Mouse (Mus musculus): ENCODE measurements at regions not wholly inside any gene's neighbourhood (a gene's known extent, or its start where the extent isn't known, plus 50 kb on each side); places are given as distances from the start of the nearest gene placed in this dataset.

GRCm38 (mm10) chr15:38374786-38375185, 949.4 kb downstream of the 4930447A16Rik start:
- no peak overlapping the region for H3K27ac ChIP-seq (ENCODE audit: insufficient read depth, low read depth, low read length)
- 62% methylated on average over 6 of the region's 6 CpGs for WGBS
- TF ChIP-seq POLR2A (IDR thresholded peaks at IDR 0.05; ENCODE audit: insufficient read depth, low read depth, low read length) (no peak), CTCF (IDR thresholded peaks at IDR 0.05; ENCODE audit: insufficient read depth, low read depth, low read length) (no peak)
- peaks cover 10% of the 10 kb centered on the region for H3K4me1 ChIP-seq (ENCODE audit: control insufficient read depth, insufficient read depth, low read length)
- no peak overlapping the region for H3K4me3 ChIP-seq (ENCODE audit: insufficient read depth, low read depth, low read length)

- WGBS, result 88% methylated on average over 8 of the region's 8 CpGs
- Histone ChIP-seq H3K4me1 (ENCODE audit: control insufficient read depth, insufficient read depth, low read length) (peaks cover 15% of the 10 kb centered on the region), H3K27ac (ENCODE audit: insufficient read depth, low read depth, low read length) (no peak overlapping the region), H3K4me3 (ENCODE audit: insufficient read depth, low read depth, low read length) (no peak overlapping the region)
- no peak for TF ChIP-seq CTCF (IDR thresholded peaks at IDR 0.05; ENCODE audit: insufficient read depth, low read depth, low read length)
- TF ChIP-seq POLR2A (IDR thresholded peaks at IDR 0.05; ENCODE audit: insufficient read depth, low read depth, low read length), result no peak
Measured at GRCm38 (mm10) chr15:38378106-38378505, 952.8 kb downstream of the 4930447A16Rik start.

GRCm38 (mm10) chr15:38387617-38388016, 962.3 kb downstream of the 4930447A16Rik start:
- TF ChIP-seq POLR2A (IDR thresholded peaks at IDR 0.05; ENCODE audit: insufficient read depth, low read depth, low read length) (no peak), CTCF (IDR thresholded peaks at IDR 0.05; ENCODE audit: insufficient read depth, low read depth, low read length) (no peak)

GRCm38 (mm10) chr15:38388436-38388835, 963.1 kb downstream of the 4930447A16Rik start:
- TF ChIP-seq POLR2A (IDR thresholded peaks at IDR 0.05; ENCODE audit: insufficient read depth, low read depth, low read length), result no peak
- TF ChIP-seq CTCF (IDR thresholded peaks at IDR 0.05; ENCODE audit: insufficient read depth, low read depth, low read length), result no peak
- H3K4me3 ChIP-seq (ENCODE audit: insufficient read depth, low read depth, low read length), result no peak overlapping the region
- 84% methylated on average over 7 of the region's 7 CpGs for WGBS
- no peak overlapping the region for H3K27ac ChIP-seq (ENCODE audit: insufficient read depth, low read depth, low read length)
- peaks cover 38% of the 10 kb centered on the region for H3K4me1 ChIP-seq (ENCODE audit: control insufficient read depth, insufficient read depth, low read length)

More at GRCm38 (mm10) chr15:38387617-38388016, 962.3 kb downstream of the 4930447A16Rik start:
- H3K27ac ChIP-seq (ENCODE audit: insufficient read depth, low read depth, low read length), result no peak overlapping the region
- H3K4me3 ChIP-seq (ENCODE audit: insufficient read depth, low read depth, low read length), result no peak overlapping the region
- 52% methylated on average over 7 of the region's 7 CpGs for WGBS
- peaks cover 38% of the 10 kb centered on the region for H3K4me1 ChIP-seq (ENCODE audit: control insufficient read depth, insufficient read depth, low read length)

- 75% methylated on average over 12 of the region's 12 CpGs for WGBS
- Histone ChIP-seq H3K4me3 (ENCODE audit: insufficient read depth, low read depth, low read length) (no peak overlapping the region), H3K27ac (ENCODE audit: insufficient read depth, low read depth, low read length) (no peak overlapping the region), H3K4me1 (ENCODE audit: control insufficient read depth, insufficient read depth, low read length) (peaks cover 21% of the 10 kb centered on the region)
- TF ChIP-seq CTCF (IDR thresholded peaks at IDR 0.05; ENCODE audit: insufficient read depth, low read depth, low read length), result no peak
- no peak for TF ChIP-seq POLR2A (IDR thresholded peaks at IDR 0.05; ENCODE audit: insufficient read depth, low read depth, low read length)
Measured at GRCm38 (mm10) chr15:38390450-38390849, 965.1 kb downstream of the 4930447A16Rik start.

- peaks cover 20% of the 10 kb centered on the region for H3K4me1 ChIP-seq (ENCODE audit: control insufficient read depth, insufficient read depth, low read length)
- 83% methylated on average over 6 of the region's 6 CpGs for WGBS
Measured at GRCm38 (mm10) chr15:38391420-38391819, 966.1 kb downstream of the 4930447A16Rik start.

GRCm38 (mm10) chr15:38391860-38392259, 966.5 kb downstream of the 4930447A16Rik start:
- H3K4me3 ChIP-seq (ENCODE audit: insufficient read depth, low read depth, low read length), result no peak overlapping the region
- peaks cover 16% of the 10 kb centered on the region for H3K4me1 ChIP-seq (ENCODE audit: control insufficient read depth, insufficient read depth, low read length)
- H3K27ac ChIP-seq (ENCODE audit: insufficient read depth, low read depth, low read length), result no peak overlapping the region
- 48% methylated on average over 4 of the region's 4 CpGs for WGBS
- TF ChIP-seq POLR2A (IDR thresholded peaks at IDR 0.05; ENCODE audit: insufficient read depth, low read depth, low read length) (no peak), CTCF (IDR thresholded peaks at IDR 0.05; ENCODE audit: insufficient read depth, low read depth, low read length) (no peak)

More at GRCm38 (mm10) chr15:38391420-38391819, 966.1 kb downstream of the 4930447A16Rik start:
- Histone ChIP-seq H3K4me3 (ENCODE audit: insufficient read depth, low read depth, low read length) (no peak overlapping the region), H3K27ac (ENCODE audit: insufficient read depth, low read depth, low read length) (no peak overlapping the region)
- no peak for TF ChIP-seq CTCF (IDR thresholded peaks at IDR 0.05; ENCODE audit: insufficient read depth, low read depth, low read length)
- no peak for TF ChIP-seq POLR2A (IDR thresholded peaks at IDR 0.05; ENCODE audit: insufficient read depth, low read depth, low read length)

- no peak overlapping the region for H3K27ac ChIP-seq (ENCODE audit: insufficient read depth, low read depth, low read length)
- H3K4me1 ChIP-seq (ENCODE audit: control insufficient read depth, insufficient read depth, low read length), result peaks cover 11% of the 10 kb centered on the region
- TF ChIP-seq CTCF (IDR thresholded peaks at IDR 0.05; ENCODE audit: insufficient read depth, low read depth, low read length), result no peak
- no peak for TF ChIP-seq POLR2A (IDR thresholded peaks at IDR 0.05; ENCODE audit: insufficient read depth, low read depth, low read length)
- 84% methylated on average over 5 of the region's 5 CpGs for WGBS
- no peak overlapping the region for H3K4me3 ChIP-seq (ENCODE audit: insufficient read depth, low read depth, low read length)
Measured at GRCm38 (mm10) chr15:38392441-38393149, 967.2 kb downstream of the 4930447A16Rik start.

- Histone ChIP-seq H3K4me3 (ENCODE audit: insufficient read depth, low read depth, low read length) (no peak overlapping the region), H3K4me1 (ENCODE audit: control insufficient read depth, insufficient read depth, low read length) (no peaks in the 10 kb centered on the region), H3K27ac (ENCODE audit: insufficient read depth, low read depth, low read length) (no peak overlapping the region)
- 87% methylated on average over 4 of the region's 4 CpGs for WGBS
- no peak for TF ChIP-seq CTCF (IDR thresholded peaks at IDR 0.05; ENCODE audit: insufficient read depth, low read depth, low read length)
- TF ChIP-seq POLR2A (IDR thresholded peaks at IDR 0.05; ENCODE audit: insufficient read depth, low read depth, low read length), result no peak
Measured at GRCm38 (mm10) chr15:38398852-38399251, 973.5 kb downstream of the 4930447A16Rik start.
